Mouse (Mus musculus) embryo, embryonic 10.5 days (tissue): ENCODE results near the gene Iqcd.

ENCODE experiments used
- DNase-seq: peaks from one replicate; pipeline ENCODE4 v3.0.0-alpha.2; 2015; ENCODE audit warnings: low spot score

Iqcd gene

GRCm38 (mm10) chr5:120628624-120629023 lies 39.8 kb downstream of the Iqcd start:
- DNase-seq = no peak

DNA sequence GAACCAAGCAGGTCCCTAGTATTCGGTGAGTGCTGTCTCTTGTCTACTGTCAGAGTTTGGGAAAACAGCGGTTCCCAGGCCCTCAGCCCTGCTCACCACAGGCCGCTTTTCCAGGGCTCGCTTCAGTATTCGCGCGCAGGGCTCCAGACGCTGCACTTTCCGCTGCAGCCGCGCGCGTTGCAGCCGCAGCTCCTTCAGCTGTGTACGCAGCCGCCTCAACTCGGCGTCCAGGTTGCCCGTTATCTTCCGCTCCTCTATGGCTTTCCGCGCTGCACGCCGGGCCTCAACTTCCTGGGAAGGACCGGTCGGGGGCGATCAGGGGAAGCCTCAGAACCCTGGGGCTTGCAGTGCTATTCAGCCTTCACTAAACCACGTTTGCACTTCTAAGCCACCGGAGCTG lies 42.3 kb downstream of the Iqcd start:
- DNase-seq = peak; percentile 41

DNA sequence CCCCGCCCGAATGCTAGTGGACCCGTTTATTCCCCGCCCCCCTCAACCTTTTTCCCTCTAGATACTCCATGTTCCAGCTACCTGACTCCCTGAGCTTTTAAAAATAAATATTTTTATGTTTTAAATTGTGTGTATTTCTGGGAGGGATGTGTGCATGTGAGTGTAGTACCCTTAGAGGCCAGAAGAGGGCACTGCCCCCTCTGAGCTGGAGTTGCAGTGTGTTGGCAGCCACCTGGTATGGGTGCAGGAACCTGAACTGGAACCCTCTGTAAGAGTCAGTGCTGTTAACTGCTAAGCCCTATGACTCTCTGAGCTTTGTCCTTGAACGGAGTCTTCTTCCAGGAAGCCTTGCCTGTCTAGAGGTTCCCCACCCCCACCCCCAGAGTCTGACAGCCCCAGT lies 43.1 kb downstream of the Iqcd start:
- no peak for DNase-seq

GRCm38 (mm10) chr5:120634131-120634530 lies 45.3 kb downstream of the Iqcd start, which contains the start of gene Cfap73:
Cfap73 (minus strand) TSS chr5:120634235.
- no peak for DNase-seq

DNA sequence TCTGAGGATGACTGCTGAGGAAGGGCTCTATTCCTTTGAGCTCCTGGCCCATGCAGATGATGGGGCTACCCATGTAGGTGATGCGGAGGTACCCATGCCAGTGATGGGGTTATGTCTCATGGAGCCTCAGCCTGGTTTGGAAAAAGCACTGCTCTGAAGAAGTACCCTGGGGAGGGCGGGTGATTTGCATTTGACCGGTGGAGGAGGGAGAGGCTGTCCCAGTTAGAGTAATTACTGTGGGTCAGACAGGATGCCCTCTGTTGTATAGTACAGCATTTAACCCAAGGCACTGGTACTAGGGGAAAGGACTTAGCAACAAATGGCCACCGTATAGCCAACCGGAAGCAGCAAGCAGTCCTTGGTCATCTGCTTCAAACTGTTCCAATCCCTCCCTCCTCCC lies 46.0 kb downstream of the Iqcd start:
- DNase-seq = no peak

- DNase-seq = no peak
Measured at GRCm38 (mm10) chr5:120635633-120636032, 46.8 kb downstream of the Iqcd start.

DNA sequence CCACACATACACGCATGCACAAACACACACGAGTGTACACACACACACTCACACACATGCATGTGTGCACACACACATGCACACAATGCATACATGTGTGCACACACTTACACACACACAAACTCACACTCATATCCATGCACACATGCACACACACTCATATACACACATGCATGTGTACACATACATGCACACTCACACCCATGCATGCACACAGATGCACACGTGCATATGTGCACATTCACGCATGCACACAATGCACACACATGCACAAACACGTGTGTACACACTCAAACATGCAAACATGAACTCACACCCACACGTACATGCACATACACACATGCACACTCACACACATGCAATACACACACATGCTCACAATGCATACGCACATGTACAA lies 51.3 kb downstream of the Iqcd start:
- DNase-seq = no peak

GRCm38 (mm10) chr5:120643365-120644085 lies 54.7 kb downstream of the Iqcd start:
- DNase-seq = no peak

GRCm38 (mm10) chr5:120644227-120644626 lies 55.4 kb downstream of the Iqcd start:
- DNase-seq = no peak

DNA sequence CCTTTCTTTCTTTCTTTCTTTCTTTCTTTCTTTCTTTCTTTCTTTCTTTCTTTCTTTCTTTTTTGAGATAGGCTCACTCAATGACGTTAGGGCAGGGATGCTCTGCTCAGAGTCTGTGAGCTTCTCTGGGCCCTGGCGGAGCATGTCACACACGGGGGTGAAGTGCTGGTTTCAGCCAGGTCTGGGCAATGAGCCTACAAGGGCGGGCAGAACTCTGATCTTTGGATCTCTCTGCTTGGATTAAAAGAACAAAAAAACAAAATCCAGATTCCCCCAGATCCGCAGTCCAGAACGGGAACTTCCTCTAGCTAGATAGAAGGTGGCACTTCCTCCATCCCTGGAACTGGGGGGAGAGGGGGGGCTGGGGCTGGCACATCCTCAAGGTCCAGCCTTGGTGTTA lies 57.0 kb downstream of the Iqcd start:
- DNase-seq = no peak

- DNase-seq = no peak
Measured at GRCm38 (mm10) chr5:120647361-120647760, 58.5 kb downstream of the Iqcd start.

- DNase-seq = no peak
Measured at GRCm38 (mm10) chr5:120647814-120648491, 59.1 kb downstream of the Iqcd start.

DNA sequence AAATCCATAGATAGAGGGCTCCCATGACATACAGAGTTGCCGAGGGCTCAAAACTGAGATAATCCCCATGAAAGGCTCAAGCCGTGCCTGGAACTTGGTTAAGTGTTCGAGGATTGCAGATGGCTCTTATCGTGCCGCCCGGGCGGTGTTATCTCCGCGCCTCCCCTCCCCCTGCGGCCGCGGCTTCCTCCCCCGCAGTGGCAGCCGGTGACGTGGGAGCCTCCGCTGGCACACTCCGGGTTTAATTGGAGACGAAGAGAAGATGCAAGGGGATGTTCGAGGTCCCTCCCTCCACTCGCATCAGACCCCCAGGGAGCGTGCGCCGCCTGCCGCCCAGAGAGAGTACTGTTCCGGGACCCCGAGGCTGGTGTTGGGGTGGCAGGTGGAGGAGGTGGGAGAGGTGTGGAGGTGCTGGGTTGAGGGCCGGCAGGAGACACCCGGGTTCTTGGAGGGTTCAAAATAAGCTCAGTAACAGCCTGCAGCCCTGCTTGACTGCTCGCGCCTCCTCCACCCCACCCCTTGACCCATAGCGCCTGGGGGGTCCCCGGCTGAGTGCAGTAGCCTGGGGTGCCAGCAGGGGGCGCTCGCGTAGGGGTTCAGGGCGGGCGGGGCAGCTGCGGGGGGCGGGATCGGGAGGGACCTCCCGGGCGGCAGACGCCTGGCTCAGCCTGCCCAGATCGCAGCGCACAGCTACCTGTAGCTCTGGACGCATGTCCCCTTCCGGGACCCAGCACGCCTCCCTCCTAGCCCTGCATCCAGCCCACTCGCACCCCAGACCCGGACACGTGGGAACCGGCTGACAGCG lies 60.0 kb downstream of the Iqcd start, which contains the start of gene Rasal1:
Gene Rasal1, plus strand, starts transcription at position 244 of the 805 bp plus-strand sequence.
- DNase-seq = peak; percentile 50

DNA sequence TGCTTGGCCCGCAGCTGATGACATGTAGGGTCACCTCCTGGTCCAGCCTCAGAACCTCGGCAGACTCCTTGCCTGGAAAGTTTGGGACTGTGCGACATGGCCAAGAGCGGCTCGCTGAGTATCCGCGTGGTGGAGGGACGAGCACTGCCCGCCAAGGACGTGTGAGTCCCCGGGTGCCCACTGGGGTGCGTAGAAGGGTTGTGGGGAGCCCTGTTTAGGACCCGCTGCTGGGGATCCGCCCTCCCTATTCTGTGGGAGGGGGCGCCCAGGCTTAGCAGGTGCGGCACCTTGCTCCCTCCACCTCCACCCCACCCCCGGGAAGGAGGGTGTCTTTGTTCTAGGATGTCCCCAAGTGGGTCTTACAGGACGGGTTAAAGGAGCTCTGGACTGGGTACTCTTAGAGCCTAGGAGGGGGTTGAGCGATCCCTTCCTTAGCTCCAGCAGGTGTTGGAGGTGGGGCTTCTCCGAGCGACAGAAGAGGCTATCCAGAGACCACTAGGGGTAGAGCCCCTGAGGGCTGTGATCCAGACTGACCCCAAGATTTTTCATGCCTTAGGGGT lies 60.6 kb downstream of the Iqcd start:
- DNase-seq = peak; percentile 20

DNA sequence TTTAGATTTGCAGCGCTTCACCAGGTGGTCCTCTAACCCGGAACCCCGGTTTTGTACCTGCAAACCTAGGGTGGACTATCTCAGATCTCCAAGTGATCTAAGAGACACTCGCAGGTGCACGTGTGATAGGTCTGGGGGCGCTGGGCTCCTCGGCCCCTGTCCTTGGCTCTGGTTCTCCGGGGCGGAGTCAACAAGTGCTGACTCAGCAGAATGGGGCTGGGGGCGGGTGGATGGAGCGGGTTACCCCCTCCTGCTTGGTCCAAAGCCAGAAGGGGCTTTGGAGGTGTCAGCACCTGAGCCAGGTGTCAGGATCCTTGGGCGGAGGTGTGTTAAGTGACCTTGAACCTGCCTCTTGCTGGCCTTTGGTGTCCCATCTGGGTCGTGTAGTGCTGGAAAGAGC lies 61.1 kb downstream of the Iqcd start:
- no peak for DNase-seq

- no peak for DNase-seq
Measured at GRCm38 (mm10) chr5:120651230-120651629, 62.4 kb downstream of the Iqcd start.

GRCm38 (mm10) chr5:120652915-120653701 lies 64.3 kb downstream of the Iqcd start:
- no peak for DNase-seq

DNA sequence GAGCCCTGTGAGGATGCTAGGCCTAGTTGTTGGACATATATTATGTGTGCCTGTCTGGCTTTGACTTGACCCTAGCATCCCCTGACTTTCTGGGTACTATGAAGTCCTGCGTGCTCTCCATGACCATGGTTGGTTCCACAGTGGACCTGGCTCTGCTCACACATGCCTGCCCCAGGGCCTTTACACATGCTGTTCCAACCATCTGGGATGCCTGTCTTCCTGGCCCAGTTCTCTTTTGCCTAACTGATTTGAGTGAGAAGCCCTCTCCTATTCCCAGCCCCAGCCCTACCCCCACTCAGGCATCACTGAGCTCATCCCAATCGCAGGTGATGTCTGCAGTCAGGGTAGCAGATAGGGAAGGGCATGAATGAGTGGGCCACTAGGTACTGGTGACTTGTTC lies 65.1 kb downstream of the Iqcd start:
- DNase-seq = no peak

DNA sequence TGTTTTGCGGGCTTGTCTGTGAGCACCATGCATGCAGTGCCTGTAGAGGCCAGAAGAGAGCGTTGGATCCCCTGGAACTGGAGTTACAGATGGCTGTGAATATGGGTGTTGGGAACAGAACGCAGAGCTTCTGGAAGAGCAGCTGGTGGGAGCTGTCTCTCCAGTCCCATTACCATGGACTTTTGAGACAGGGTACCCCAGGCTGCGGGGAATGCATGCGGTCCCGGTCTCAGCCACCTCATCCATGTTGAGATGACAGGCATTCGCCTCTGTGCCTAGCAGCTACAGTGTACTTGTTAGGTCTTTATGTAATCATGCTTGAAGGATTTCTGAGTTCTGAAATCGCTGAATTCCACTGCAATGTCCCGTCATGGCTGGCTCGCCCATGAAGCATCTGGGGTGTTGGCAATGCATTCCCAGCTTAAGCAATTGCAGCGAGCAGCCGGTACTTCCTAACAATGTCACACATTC lies 67.5 kb downstream of the Iqcd start:
- no peak for DNase-seq
